16 mouse cellular contexts compared by ENCODE assay signal in genomic region chr12:27844958-27845357, GRCm38 (mm10).
"Had no signal": no experiment of that assay in that cellular context is flagged by ENCODE, and none has a peak within 500 bp of the region (broad histone marks: within the 10 kb centered on the region; RNA-seq: fewer than 3 reads in every experiment).

No protein-coding gene starts in this region.

- H3K27ac ChIP-seq: liver, embryonic 13.5 days; neural tube, embryonic 12.5 days; neural tube, embryonic 15.5 days; stomach, postnatal 0 days had no signal

- DNase-seq: kidney, postnatal 14 days; kidney, postnatal 4 days; left cerebral cortex, postnatal 4 days; liver, embryonic 13.5 days; lung, adult 2 months; lung, postnatal 14 days; lung, postnatal 4 days; midbrain, embryonic 14.5 days; right cerebral cortex, adult 18-20 months; right cerebral cortex, postnatal 14 days; right cerebral cortex, postnatal 4 days; thymus, postnatal 36 days had no signal

- H3K27me3 ChIP-seq: liver, embryonic 13.5 days; neural tube, embryonic 12.5 days; neural tube, embryonic 15.5 days had no signal

- H3K9me3 ChIP-seq: liver, embryonic 13.5 days; neural tube, embryonic 12.5 days; neural tube, embryonic 15.5 days had no signal

- H3K4me1 ChIP-seq: liver, embryonic 13.5 days; neural tube, embryonic 12.5 days; neural tube, embryonic 15.5 days had no signal

- H3K4me3 ChIP-seq: liver, embryonic 13.5 days; neural tube, embryonic 12.5 days; neural tube, embryonic 15.5 days had no signal

- H3K36me3 ChIP-seq: liver, embryonic 13.5 days; neural tube, embryonic 12.5 days; neural tube, embryonic 15.5 days had no signal

- H3K9ac ChIP-seq: liver, embryonic 13.5 days; neural tube, embryonic 12.5 days; neural tube, embryonic 15.5 days had no signal

- H3K4me2 ChIP-seq: liver, embryonic 13.5 days; midbrain, embryonic 11.5 days; neural tube, embryonic 12.5 days; neural tube, embryonic 15.5 days had no signal
